Mouse (Mus musculus) embryonic facial prominence, embryonic 12.5 days (tissue): ENCODE data around the gene Rnaseh2a. TPM values are rescaled to one million over a fixed set of nuclear protein-coding genes. Genes with fewer than 3 reads are reported as not detected.

Source experiments
- ATAC-seq: fragments of 200-750 bp; cut with Nextera tagmentation; 2 replicates; pipeline ENCODE4 v1.8.0; 2017; ENCODE audit not compliant: insufficient number of reproducible peaks, insufficient read depth, low FRiP score, low TSS enrichment
- H3K27ac ChIP-seq: fragments of 300-500 bp; sonication (generic); 2 replicates; pipeline ENCODE4 v1.5.1; 2016; ENCODE audit warnings: mild to moderate bottlenecking
- H3K27me3 ChIP-seq: fragments of 300-500 bp; sonication (generic); 2 replicates; pipeline ENCODE4 v1.6.1; 2016; ENCODE audit warnings: mild to moderate bottlenecking, moderate library complexity
- H3K36me3 ChIP-seq: fragments of 300-500 bp; sonication (generic); 2 replicates; pipeline ENCODE4 v1.6.1; 2016; ENCODE audit warnings: mild to moderate bottlenecking
- H3K4me1 ChIP-seq: fragments of 300-500 bp; sonication (generic); 2 replicates; pipeline ENCODE4 v1.6.1; 2016
- H3K4me2 ChIP-seq: fragments of 300-500 bp; sonication (generic); replicated peaks from 2 replicates; pipeline ENCODE4 v1.6.1; 2016; ENCODE audit warnings: mild to moderate bottlenecking, moderate library complexity
- H3K4me3 ChIP-seq: fragments of 300-500 bp; sonication (generic); 2 replicates; pipeline ENCODE4 v1.5.1; 2016; ENCODE audit warnings: mild to moderate bottlenecking
- H3K9ac ChIP-seq: fragments of 300-500 bp; sonication (generic); 2 replicates; pipeline ENCODE4 v1.6.1; 2016; ENCODE audit warnings: mild to moderate bottlenecking, moderate library complexity
- H3K9me3 ChIP-seq: fragments of 300-500 bp; sonication (generic); 2 replicates; pipeline ENCODE4 v1.6.1; 2016; ENCODE audit warnings: mild to moderate bottlenecking, moderate library complexity
- WGBS: fragments of 180-500 bp; shearing (Covaris S2); methylation state at CpG from one replicate; pipeline ENCODE4 v1.1.7; 2016; 5-methylcytosine and 5-hydroxymethylcytosine counted together
- polyA plus RNA-seq: library from polyadenylated mRNA; unstranded; fragments of >200 nt; fragmentation: Nextera tagmentation; extraction: Ambion mirVana; gene quantifications from 2 replicates; pipeline ENCODE4 v1.2.1, GENCODE M21; 2016

The Rnaseh2a gene
- polyA plus RNA-seq, 1 experiment from 2014 or later: 104 TPM

DNA sequence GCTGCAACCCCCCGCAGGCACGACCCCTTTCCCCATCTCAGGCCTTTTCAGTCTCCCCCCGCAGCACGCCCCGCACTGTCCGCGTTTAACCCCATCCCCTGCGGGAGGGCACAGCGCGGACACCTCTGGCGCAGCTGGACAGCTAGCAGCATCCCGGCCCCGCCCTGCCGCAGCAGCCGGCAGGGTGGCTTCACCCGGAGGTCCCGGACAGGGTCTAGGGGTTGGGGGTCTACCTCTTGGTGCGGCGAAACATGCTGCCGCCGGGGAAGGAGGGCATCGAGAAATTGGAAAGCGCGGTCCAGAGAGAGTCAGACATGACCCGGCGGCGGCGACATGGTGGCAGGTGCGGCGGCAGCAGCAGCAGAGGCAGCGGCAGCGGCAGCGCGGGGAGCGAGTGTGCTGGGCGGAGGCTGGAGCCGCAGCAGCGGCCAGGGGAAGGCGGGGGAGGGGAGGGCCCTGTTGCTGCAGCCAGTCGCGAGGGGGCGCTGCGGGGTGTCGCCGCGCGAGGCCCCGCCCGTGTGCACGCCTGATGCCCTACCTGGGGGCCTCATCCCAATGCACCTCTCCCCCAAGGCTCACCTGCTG lies 32.5 kb downstream of the Rnaseh2a start, which contains the start of gene Mast1:
Gene Mast1 (minus strand): TSS at position 398 of the 585 bp plus-strand sequence.
- Histone ChIP-seq H3K4me1 (peaks cover 16% of the 10 kb centered on the region), H3K36me3 (no peaks in the 10 kb centered on the region), H3K4me3 (peak within 1 kb of the TSS; percentile 44), H3K27ac (no peak within 1 kb of the TSS), H3K27me3 (peaks cover 68% of the 10 kb centered on the region), H3K4me2 (peak within 1 kb of the TSS; percentile 74), H3K9ac (peak within 1 kb of the TSS; percentile 41), H3K9me3 (no peaks in the 10 kb centered on the region)
- WGBS: under 1% methylated on average over 46 of the region's 50 CpGs
- no peak for ATAC-seq

GRCm38 (mm10) chr8:84936041-84936961 lies 33.3 kb downstream of the Rnaseh2a start:
- Histone ChIP-seq H3K4me1 (peaks cover 16% of the 10 kb centered on the region), H3K4me2 (peak overlapping the region; percentile 74), H3K27ac (no peak overlapping the region), H3K9me3 (no peaks in the 10 kb centered on the region), H3K36me3 (no peaks in the 10 kb centered on the region), H3K27me3 (peaks cover 76% of the 10 kb centered on the region), H3K9ac (peak overlapping the region; percentile 41; the same call in 1 of the 2 replicates), H3K4me3 (peak overlapping the region; percentile 44)
- ATAC-seq: no peak
- 24% methylated on average over 23 of the region's 23 CpGs for WGBS

- Histone ChIP-seq H3K4me2 (peak overlapping the region; percentile 74; the same call in 1 of the 2 replicates), H3K36me3 (no peaks in the 10 kb centered on the region), H3K27me3 (peaks cover 75% of the 10 kb centered on the region), H3K27ac (no peak overlapping the region), H3K9ac (no peak overlapping the region), H3K4me3 (peak overlapping the region; percentile 20), H3K4me1 (peaks cover 16% of the 10 kb centered on the region), H3K9me3 (no peaks in the 10 kb centered on the region)
- 3% methylated on average over 14 of the region's 14 CpGs for WGBS
- no peak for ATAC-seq
These were observed 34.1 kb downstream of the Rnaseh2a start for GRCm38 (mm10) chr8:84935489-84935888.

- Histone ChIP-seq H3K4me2 (peak overlapping the region; percentile 74; the same call in 1 of the 2 replicates), H3K9me3 (no peaks in the 10 kb centered on the region), H3K36me3 (no peaks in the 10 kb centered on the region), H3K4me1 (peaks cover 16% of the 10 kb centered on the region), H3K4me3 (peak overlapping the region; percentile 6; the same call in 1 of the 2 replicates), H3K9ac (no peak overlapping the region), H3K27ac (no peak overlapping the region), H3K27me3 (peaks cover 78% of the 10 kb centered on the region)
- peak; percentile 77 for ATAC-seq
- WGBS: 2% methylated on average over 15 of the region's 15 CpGs
These were observed 34.7 kb downstream of the Rnaseh2a start for GRCm38 (mm10) chr8:84934860-84935259.

DNA sequence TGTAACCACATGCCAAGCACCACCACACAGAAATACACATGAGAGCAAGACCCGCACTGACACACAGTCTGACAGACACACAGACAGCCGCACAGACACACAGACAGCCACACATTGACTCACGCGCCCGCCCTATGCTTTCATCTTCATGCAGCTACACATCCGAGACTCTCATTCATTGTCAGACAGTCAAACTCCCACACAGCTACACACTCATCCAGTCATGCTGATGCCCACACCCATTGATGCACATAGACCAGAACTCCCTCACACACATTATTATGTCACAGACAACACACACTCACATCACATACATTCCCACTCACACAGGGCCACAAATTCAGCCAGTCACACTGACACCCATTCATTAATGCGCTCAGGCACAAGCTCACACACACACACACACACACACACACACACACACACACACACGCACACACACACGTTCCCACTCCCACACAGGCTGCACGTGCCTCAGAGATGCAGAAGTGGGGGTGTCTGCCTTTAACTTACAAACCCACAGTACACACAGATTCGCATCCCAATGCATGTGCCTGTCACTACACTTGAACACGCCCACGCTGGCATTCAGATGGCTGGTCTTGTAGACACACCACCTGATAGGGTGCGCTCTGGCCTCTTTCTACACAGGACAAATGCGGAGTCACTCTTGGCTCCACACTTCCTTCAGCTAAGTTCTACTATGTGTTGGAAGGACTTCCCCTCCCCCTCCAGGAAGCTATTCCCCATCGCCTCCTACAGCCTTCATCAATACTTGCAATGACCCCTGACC lies 35.6 kb downstream of the Rnaseh2a start:
- no peak for ATAC-seq
- no peak overlapping the region for H3K27ac ChIP-seq
- no peak overlapping the region for H3K9ac ChIP-seq
- H3K36me3 ChIP-seq: no peaks in the 10 kb centered on the region
- H3K27me3 ChIP-seq: peaks cover 83% of the 10 kb centered on the region
- H3K4me2 ChIP-seq: no peak overlapping the region
- H3K9me3 ChIP-seq: no peaks in the 10 kb centered on the region
- WGBS: 77% methylated on average over 16 of the region's 16 CpGs
- H3K4me1 ChIP-seq: peaks cover 16% of the 10 kb centered on the region
- no peak overlapping the region for H3K4me3 ChIP-seq

- H3K4me2 ChIP-seq: no peak overlapping the region
- 83% methylated on average over 13 of the region's 13 CpGs for WGBS
- H3K27me3 ChIP-seq: peaks cover 60% of the 10 kb centered on the region
- no peak overlapping the region for H3K9ac ChIP-seq
- peaks cover 7% of the 10 kb centered on the region; the same call in 1 of the 2 replicates for H3K4me1 ChIP-seq
- no peak overlapping the region for H3K27ac ChIP-seq
- no peak overlapping the region for H3K4me3 ChIP-seq
- ATAC-seq: no peak
- H3K36me3 ChIP-seq: no peaks in the 10 kb centered on the region
- no peaks in the 10 kb centered on the region for H3K9me3 ChIP-seq
These were observed 39.0 kb downstream of the Rnaseh2a start for GRCm38 (mm10) chr8:84930582-84930981.

- Histone ChIP-seq H3K27me3 (peaks cover 41% of the 10 kb centered on the region), H3K4me1 (no peaks in the 10 kb centered on the region), H3K4me3 (peak overlapping the region; percentile 36), H3K9ac (peak overlapping the region; percentile 31; the same call in 1 of the 2 replicates), H3K4me2 (peak overlapping the region; percentile 67), H3K9me3 (no peaks in the 10 kb centered on the region), H3K36me3 (no peaks in the 10 kb centered on the region), H3K27ac (no peak overlapping the region)
- peak; percentile 66; the same call in 1 of the 2 replicates for ATAC-seq
- WGBS: 4% methylated on average over 47 of the region's 52 CpGs
These were observed 40.9 kb downstream of the Rnaseh2a start for GRCm38 (mm10) chr8:84928456-84929306.

DNA sequence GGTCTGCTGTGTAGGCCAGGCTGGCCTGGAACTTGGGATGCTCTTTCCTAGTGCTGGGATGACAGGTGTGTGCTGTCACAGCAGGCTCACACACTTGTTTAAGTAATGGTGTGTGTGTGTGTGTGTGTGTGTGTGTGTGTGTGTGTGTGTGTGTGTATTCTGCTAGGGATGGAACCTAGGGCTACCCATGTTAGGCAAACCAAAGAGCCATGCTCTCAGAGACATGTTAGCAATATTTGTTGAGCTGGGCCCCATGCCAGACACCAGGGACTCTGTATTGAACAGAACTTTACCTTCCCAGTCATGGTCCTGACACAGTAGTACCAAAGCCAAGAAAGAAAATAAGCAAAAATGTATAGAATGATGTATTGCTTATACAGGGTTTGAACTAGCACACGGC lies 42.1 kb downstream of the Rnaseh2a start:
- 92% methylated on average over 1 of the region's 1 CpGs for WGBS
- H3K9ac ChIP-seq: no peak overlapping the region
- peaks cover 39% of the 10 kb centered on the region for H3K27me3 ChIP-seq
- no peaks in the 10 kb centered on the region for H3K9me3 ChIP-seq
- ATAC-seq: no peak
- no peak overlapping the region for H3K4me2 ChIP-seq
- H3K36me3 ChIP-seq: no peaks in the 10 kb centered on the region
- H3K4me1 ChIP-seq: no peaks in the 10 kb centered on the region
- no peak overlapping the region for H3K4me3 ChIP-seq
- no peak overlapping the region for H3K27ac ChIP-seq

DNA sequence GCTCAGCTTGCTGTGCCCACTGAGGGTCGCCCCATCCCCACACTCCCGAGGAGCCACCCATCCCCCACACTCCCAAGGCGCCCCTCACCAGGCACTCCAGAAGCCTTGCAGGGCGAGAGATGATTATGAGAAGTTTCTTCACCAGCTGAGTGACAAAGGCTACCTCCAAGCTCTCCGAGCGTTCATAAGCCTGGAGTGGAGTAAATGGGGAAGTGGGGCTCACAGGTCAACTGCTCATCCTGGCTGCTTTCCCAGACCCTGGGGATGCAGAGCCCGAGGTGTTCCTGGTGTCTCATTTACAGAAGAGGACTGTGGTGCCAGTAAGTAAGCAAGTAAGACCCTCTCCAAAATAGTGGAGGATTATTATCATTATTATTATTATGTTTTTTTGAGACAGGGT lies 44.0 kb downstream of the Rnaseh2a start:
- no peaks in the 10 kb centered on the region for H3K4me1 ChIP-seq
- no peak overlapping the region for H3K4me2 ChIP-seq
- H3K9me3 ChIP-seq: no peaks in the 10 kb centered on the region
- H3K9ac ChIP-seq: no peak overlapping the region
- H3K4me3 ChIP-seq: no peak overlapping the region
- ATAC-seq: no peak
- WGBS: 81% methylated on average over 7 of the region's 7 CpGs
- H3K27ac ChIP-seq: no peak overlapping the region
- no peaks in the 10 kb centered on the region for H3K36me3 ChIP-seq
- peaks cover 24% of the 10 kb centered on the region for H3K27me3 ChIP-seq

DNA sequence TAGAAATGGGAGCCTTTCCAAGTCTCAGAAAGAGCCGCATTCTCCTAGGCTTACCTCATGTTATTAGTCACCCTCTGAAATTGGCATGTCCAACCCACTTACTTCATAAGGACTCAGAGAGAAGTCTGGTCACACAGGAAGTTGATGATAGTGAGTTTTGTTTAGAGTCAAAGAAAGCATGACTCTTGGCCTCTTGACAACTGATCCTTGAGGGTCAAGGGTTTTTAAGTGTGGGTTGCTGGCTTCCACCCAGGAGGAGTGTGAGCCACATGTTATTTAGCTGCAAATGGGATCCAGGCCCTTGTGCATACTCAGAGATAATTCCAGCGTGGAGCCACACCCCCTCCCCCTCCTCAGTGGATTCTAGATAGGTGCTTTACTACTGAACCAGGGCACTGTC lies 48.0 kb downstream of the Rnaseh2a start:
- Histone ChIP-seq H3K36me3 (no peaks in the 10 kb centered on the region), H3K4me1 (no peaks in the 10 kb centered on the region), H3K9ac (no peak overlapping the region), H3K4me2 (no peak overlapping the region), H3K4me3 (no peak overlapping the region), H3K9me3 (no peaks in the 10 kb centered on the region), H3K27ac (no peak overlapping the region), H3K27me3 (peaks cover 24% of the 10 kb centered on the region)
- ATAC-seq: no peak
- WGBS: 74% methylated on average over 2 of the region's 2 CpGs
